Mouse (Mus musculus) brain, adult 2 months (tissue): ENCODE data around the gene Pbp2.

ENCODE experiments used
- DNase-seq: peaks from one replicate; pipeline ENCODE4 v3.0.0; 2011; ENCODE audit warnings: low read depth, low spot score

Gene Pbp2

DNA sequence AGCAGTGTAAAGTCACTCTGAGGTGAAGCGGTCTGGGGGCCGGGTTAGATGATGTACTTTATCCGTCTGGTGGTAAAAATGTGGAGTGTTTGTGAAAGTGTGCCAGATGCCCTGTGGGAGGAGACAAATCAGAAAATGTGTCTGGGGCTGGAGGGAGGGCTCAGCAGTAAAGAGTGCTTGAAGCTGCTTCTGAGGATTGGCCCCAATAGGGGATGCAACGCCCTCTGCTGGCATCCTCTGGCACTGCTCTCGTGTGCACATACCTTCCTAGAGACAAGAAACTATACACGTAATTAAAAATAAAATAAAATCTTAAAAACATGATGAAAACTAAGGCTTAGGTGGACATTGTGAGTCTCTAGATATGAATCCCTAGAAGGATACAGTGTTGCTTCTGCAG lies 49.8 kb downstream of the Pbp2 start:
- no peak for DNase-seq
